Mouse (Mus musculus) thymus, postnatal 14 days (tissue): ENCODE measurements around the gene Pitpnc1.

Source experiments
- DNase-seq: peaks from one replicate; pipeline ENCODE4 v3.0.0; 2021

Pitpnc1 gene

DNA sequence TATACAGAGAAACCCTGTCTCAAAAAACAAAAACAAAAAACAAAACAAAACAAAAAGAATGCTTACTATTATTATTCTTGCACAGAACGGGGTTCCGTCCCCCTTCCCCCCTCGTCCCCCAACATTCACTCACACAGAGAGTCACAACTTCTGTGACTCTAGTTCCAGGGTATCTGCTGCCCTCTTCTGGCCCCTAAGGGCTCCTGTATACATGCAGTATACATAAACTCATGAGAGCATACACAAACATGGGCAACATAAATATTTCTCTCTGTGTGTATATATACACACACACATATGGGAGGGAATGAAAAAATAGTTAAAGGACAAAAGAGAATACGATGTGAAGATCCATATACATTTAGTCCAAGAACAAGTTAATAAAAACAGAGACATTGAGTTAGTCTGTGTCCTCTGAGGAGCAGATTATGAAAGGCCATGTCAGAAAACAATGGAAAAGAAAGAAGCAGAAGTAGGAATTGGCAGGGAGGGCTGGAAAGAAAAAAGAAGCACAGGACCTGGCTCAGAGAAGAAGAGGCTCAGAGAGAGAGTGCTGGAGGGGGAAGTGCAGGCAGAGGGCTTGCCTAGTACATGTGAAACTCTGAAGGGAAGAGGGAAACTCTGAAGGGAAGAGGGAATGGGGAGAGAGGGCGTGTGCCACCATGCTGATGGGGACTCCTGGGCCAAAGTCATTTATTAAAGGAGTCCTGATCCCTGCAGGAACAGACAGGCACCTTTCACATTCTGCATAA, 68.5 kb downstream of the Pitpnc1 start:
- DNase-seq: no peak

DNA sequence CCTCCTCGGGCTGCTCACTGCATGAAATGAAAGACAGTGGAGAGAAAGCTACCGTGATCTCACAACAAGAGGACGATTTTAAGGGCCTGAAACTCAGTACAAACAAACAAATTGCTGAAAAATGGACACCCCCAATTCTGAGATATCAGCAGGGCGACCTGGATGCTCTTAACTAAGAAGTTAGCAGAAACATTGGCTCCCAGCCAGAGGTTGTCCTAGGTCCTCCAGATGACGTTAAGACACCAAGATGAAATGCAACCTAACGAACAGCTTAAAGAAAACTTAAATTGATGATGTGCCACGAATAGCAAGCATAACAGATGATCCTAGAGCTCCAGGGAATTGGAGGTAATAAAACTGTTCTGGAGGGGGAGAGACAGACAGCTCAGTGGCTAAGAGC, 69.7 kb downstream of the Pitpnc1 start:
- DNase-seq: no peak

DNA sequence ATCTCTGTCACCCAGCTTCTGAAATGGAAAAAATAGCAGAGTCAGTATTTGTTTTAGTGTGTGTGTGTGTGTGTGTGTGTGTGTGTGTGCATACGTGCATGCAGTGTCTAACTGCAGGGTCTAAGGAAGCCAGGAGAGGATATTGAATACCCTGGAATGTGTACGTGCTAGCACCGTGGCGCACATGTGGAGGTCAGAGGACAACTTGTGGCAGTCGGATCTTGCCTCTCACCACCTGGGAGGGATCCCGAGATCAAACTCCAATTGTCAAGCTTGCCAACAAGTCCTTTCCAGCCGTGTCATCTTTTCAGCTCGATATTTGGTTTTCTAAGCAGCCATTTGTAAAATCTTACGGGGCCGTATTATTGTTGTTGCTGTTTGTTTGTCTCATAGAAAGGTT, 70.5 kb downstream of the Pitpnc1 start:
- DNase-seq: no peak

DNA sequence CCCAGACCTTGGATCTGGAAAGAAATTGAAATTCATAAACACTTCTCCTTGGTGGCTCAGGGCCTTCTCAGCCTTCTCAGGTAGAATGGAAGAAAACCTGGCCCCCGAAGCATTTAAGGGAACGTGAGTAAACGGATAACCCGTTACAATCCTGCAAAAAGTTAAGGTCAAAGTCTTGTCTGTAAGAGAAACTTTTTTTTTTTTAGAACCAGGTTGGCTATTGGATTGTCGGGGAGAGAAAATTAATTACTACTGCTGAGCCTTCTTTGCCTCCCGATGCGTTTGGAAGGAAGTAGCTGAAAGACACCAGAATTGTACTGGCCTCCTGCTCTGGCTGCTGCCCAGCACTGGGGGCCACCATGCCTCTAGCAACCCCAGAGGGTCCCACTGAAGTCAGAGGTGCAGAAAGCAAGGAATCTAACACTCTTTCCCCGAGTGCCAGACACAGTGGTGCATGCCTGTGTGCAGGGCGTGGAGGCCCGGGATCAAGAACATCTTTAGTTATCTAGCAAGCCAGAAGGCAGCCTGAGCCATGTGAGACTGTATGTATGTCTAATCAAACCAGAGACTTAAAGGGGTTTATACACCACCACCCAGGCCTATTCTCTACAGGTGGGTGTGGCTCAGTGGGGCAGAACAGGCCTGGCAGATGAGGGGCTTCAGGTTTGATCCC, 73.0 kb downstream of the Pitpnc1 start:
- DNase-seq: no peak

DNA sequence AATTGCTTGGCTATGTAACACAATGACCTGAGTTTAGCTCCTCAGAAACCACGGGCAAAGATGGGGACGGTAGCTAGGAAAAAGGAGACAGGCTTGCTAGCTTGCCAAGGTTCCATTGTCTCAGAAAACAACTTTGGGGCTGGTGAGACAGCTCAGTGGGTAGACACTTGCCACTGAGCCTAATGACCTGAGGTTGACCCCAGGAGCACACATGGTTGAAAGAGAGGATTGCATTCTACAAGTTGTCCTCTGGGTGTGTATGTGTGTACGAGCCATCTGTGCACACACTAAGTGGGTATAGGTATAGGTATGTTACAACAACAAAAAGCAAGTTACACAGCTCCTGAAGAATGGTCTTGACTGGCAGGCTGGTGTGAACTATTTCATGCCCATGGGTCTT, 76.3 kb downstream of the Pitpnc1 start:
- DNase-seq: no peak

DNA sequence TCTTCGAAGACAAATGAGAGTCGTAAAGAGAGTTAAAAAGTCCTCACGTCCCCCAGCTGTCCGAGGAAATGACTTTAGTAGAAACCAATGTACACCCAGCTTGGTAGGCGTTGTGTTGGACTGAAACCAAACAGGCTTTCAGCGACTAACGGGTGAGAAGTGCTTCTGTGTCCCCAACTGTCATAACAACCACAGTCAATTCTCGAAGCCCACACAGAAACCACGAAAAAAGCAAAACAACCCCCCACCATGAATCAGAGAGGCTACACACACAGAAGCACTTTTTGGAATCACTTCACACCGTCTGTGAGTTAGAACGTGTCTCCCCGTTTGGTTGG, 76.7 kb downstream of the Pitpnc1 start:
- peak; percentile 14 for DNase-seq

DNA sequence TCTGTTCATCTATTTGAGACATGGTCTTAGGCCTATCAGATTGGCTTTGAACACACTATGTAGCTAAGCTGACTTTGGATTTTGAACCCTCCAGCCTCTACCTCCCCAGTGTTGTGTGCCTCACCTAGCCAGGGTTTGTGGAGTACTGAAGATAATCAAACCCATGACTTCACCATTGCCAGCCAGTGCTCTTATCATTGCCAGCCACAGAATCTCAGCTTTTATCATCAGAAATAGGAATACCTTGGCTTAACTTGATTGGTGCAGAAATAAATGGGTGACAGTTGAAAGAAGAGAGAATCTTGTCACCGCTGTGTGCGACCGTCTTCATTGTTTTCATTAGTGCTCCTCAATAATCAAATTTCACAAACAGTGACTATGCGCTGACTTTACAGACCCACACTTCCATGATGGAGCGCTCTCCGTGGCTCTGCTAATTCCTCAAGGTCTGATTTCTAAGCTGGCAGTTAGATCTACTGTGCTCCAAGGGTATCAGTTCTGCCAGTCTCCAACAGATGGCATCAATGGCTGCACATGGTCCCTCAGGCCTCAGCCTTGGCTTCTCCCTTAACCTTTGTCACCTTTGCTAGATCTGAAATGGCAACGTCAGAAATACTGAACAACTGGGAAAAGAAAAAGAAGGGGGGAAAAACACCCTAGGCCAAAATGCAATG, 77.2 kb downstream of the Pitpnc1 start:
- DNase-seq: peak; percentile 69

DNA sequence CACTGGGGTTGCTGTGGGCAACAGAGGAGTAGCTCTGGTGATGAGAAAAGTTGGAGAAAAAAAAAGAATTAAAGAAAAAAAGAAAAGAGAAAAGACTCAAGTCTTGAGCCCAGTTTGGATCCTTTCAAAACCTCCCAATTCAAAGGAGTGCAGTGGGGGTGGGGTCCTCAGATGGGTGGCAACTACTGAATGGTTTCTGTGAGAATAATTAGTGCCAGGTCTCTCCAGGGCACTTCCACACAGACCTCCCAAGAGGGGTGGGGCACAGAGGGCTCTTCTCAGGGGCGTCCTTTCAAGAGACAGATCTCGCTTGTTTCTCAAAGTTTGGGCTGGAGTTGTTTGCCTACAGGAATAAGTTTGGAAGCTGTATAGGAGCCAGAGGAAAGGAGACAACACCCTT, 80.0 kb downstream of the Pitpnc1 start:
- DNase-seq: no peak

DNA sequence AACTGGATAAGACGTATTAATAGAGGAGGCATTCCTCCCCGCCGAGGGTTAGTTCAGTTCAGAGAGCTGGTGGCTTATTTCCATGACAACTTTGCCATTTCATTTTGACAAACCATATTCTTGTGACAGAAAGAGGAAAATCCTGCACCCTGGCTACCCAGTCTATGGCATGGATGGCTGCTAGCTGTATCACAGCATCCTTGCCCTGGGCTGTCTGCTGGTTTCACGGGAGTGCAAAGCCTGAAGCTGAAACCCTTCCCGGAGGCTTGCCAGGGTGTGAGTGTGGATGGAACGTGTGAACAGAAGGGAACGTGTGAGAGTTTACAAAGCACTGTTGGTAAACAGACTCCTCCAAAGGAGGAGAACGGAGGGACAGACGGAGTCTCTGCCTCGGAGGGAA, 80.5 kb downstream of the Pitpnc1 start:
- no peak for DNase-seq

DNA sequence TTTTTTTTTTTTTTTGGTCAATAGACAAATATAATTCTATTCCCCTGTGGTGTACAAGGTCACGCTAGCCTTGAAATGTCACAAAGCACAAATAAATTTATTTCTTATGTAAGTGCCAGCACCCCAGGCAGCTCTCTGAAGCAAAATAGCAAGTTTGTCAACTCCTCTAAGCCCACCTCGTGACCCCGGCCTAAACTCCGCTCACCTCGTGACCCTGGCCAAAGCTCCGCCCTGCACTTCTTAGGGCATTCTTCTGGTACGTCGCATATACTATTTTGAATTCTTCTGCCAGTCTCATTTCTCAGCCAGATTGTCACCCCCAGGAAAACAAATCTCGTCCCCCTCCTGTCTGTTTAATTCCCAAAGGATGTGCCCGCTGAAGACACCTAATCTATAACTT, 84.0 kb downstream of the Pitpnc1 start:
- no peak for DNase-seq

DNA sequence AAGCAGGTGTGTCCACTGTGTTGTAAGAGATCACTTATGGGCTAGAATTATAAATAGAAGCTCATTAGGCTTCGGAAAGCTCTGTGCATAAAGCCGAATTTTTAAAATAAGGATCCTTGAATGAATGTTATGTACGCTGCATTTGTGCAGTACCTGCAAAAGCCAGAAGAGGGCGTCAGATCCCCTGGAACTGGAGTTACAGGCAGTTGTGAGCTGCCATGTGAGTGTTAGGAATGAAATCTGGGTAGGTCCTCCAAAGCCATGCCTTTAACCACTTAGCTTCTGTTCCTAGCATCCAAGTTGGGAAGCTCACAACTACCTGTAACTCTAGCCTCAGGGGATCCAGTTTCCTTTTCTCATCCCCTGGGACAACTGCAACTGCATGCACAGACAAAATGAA, 85.2 kb downstream of the Pitpnc1 start:
- DNase-seq: peak; percentile 70

- DNase-seq: no peak
Observed at GRCm38 (mm10) chr11:107383985-107384384, 86.5 kb downstream of the Pitpnc1 start.

- DNase-seq: no peak
Observed at GRCm38 (mm10) chr11:107379965-107380364, 90.5 kb downstream of the Pitpnc1 start.

DNA sequence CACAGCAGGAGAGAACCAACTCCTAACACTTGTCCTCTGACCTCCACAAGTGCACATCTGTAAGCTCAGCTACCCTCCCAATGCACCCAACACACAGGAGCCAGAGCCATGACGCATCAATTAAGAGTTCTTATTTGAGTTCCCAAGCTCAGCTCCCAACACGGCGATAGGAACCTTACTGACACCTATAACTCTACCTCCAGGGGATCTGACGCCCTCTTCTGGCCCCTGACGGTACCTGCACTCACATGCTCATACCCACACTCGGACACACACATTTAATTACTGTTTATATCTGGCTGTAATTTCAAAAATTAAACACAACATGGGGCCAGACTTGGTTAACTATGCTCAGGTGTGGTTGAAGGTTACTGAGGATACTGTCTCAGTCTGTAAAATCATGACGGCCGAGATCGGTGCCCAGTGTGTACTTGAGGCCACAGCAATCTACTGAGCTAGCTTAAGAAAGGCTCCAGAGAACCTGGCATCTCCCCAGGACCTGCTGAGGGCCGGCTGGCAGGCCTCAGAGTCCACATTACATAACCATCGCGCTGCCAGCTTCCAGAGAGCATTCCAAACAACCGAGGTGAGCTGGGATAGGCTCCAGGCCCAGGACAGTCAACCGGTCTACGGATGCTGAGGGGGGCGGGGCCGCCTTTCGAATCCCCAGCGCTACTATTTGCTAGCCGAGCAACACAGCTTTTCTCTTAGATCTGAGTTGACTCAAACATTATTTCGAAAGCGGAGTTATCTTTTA, 91.2 kb downstream of the Pitpnc1 start:
- DNase-seq: no peak

DNA sequence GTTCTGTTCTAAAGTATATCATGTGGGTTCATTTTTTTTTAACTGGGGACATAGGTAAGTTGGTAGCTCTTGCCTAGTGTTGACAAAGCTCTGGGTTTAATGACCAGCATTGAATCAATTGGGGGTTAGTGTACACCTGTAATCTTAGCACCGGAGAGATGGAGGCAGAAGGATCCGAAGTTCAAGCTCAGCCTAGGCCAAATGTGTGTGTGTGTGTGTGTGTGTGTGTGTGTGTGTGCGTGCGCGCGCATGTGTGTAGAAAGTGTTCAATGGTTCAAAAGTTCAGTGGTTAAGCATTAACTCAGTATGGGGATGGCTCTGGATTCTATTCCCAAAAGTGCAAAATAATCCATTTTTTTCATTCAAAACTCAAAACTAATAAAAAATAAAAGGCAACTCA, 93.2 kb downstream of the Pitpnc1 start:
- DNase-seq: no peak

DNA sequence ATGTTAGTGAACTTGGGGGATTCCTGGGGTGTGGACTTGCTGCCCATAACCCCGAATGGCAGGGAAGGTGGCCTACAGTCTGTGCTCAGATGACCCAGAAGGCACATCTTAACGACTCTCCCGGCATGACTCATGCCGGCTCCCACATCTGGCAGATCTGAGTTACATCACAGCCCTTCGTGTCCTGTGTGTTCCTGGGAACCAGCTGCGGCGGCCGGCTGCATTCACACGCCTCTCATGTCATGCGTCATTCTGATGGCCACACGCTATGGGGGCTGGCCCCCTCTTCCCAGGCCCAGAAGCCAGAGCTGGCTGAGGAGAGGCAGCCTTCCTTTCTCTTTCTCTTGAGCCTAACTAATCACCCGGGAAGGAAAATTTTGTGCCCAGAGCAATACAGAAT, 94.2 kb downstream of the Pitpnc1 start:
- no peak for DNase-seq

DNA sequence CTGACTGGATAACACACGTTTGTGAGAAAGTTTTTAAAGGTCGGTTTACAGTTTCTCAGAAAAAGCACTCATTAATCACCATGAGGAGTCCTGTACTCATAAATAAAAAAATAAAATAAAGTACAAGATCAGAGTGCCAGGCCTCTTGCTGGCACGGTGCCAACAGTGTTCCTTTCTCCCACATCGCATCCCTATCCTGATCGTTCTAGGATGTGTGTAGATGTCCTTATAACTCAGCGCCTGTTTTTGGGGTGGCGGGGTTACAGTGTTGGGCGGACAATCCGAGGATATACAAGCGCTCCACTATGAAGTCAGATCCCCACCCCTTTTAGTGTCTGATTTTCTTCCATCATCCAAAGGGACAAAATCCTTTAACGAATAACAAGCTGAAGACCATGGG, 94.7 kb downstream of the Pitpnc1 start:
- no peak for DNase-seq

GRCm38 (mm10) chr11:107373569-107373968, 96.9 kb downstream of the Pitpnc1 start:
- no peak for DNase-seq

DNA sequence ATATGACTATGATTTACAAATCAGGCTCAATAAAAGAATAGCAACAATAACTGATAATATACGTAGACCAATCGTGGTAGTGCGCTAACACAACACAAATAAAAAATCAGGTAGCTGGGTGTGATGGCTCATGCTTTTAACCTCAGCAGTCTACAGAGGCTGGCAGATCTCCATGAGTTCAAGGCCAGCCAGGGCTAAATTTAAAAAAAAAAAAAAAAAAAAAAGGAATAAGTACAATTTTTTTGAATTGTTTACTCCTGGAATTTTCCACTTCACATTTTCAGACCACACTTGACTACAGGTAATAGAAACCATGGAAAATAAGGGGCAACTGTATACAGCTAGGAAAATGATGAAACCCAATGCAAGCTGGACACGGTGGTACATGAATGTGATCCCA, 97.3 kb downstream of the Pitpnc1 start:
- DNase-seq: no peak

GRCm38 (mm10) chr11:107372688-107373087, 97.8 kb downstream of the Pitpnc1 start:
- DNase-seq: no peak

- DNase-seq: no peak
Observed at GRCm38 (mm10) chr11:107370476-107370875, 100.0 kb downstream of the Pitpnc1 start.

GRCm38 (mm10) chr11:107369661-107370060, 100.8 kb downstream of the Pitpnc1 start:
- no peak for DNase-seq

- DNase-seq: no peak
Observed at GRCm38 (mm10) chr11:107365938-107366712, 104.4 kb downstream of the Pitpnc1 start.
